Mouse (Mus musculus): ENCODE measurements around the gene Zfp131. TPM values are rescaled to one million over a fixed set of nuclear protein-coding genes. Genes with fewer than 3 reads are reported as not detected.
"Not testable (repeated sequence)": the region's sequence is repeated elsewhere in the genome, so short reads cannot be mapped to it uniquely, and the experiment has no call there.

The Zfp131 gene
- polyA plus RNA-seq (2012; ENCODE audit: insufficient read depth, low replicate concordance) = 9.9 and 24.6 TPM in 2 replicates

GRCm38 (mm10) chr13:119790761-119791579 lies at the start of gene Zfp131:
Zfp131 (minus strand) TSS chr13:119790889.
- Histone ChIP-seq H3K27me3 (replicated peaks) (no peaks in the 10 kb centered on the region), H3K36me3 (replicated peaks; ENCODE audit: low read length) (peaks cover 27% of the 10 kb centered on the region)
- no peak for TF ChIP-seq GATA1 (IDR thresholded peaks at IDR 0.05; ENCODE audit: borderline replicate concordance, low read length)
- no peak for TF ChIP-seq FLI1 (IDR thresholded peaks at IDR 0.05; ENCODE audit: low read length)

GRCm38 (mm10) chr13:119839982-119840381 lies 49.3 kb upstream of the Zfp131 start:
- H3K4me3 ChIP-seq (replicated peaks); H3K36me3 ChIP-seq (replicated peaks; ENCODE audit: low read length); H3K27me3 ChIP-seq (replicated peaks); H3K4me1 ChIP-seq; H3K9me3 ChIP-seq: not testable (repeated sequence)

More at GRCm38 (mm10) chr13:119790761-119791579, at the start of gene Zfp131:
- H3K4me3 ChIP-seq (replicated peaks) = peak within 1 kb of the TSS; percentile 96
- H3K9me3 ChIP-seq = no peaks in the 10 kb centered on the region
- peaks cover 50% of the 10 kb centered on the region for H3K4me1 ChIP-seq

GRCm38 (mm10) chr13:119837719-119838337 lies 47.1 kb upstream of the Zfp131 start:
- not testable (repeated sequence) for H3K4me1 ChIP-seq; H3K27me3 ChIP-seq (replicated peaks); H3K36me3 ChIP-seq (replicated peaks; ENCODE audit: low read length); H3K9me3 ChIP-seq; H3K4me3 ChIP-seq (replicated peaks)

- not testable (repeated sequence) for H3K9me3 ChIP-seq; H3K4me1 ChIP-seq; H3K36me3 ChIP-seq (replicated peaks; ENCODE audit: low read length); H3K27me3 ChIP-seq (replicated peaks)
- peak overlapping the region; percentile 85 for H3K4me3 ChIP-seq (replicated peaks)
These were observed 45.7 kb upstream of the Zfp131 start for GRCm38 (mm10) chr13:119836324-119836811.

GRCm38 (mm10) chr13:119835320-119836056 lies 44.8 kb upstream of the Zfp131 start, which contains the start of gene D13Ertd608e:
D13Ertd608e (plus strand) TSS chr13:119836006.
- H3K27me3 ChIP-seq (replicated peaks); H3K36me3 ChIP-seq (replicated peaks; ENCODE audit: low read length); H3K9me3 ChIP-seq; H3K4me1 ChIP-seq: not testable (repeated sequence)
- peak within 1 kb of the TSS; percentile 85 for H3K4me3 ChIP-seq (replicated peaks)

- H3K4me3 ChIP-seq (replicated peaks); H3K36me3 ChIP-seq (replicated peaks; ENCODE audit: low read length); H3K27me3 ChIP-seq (replicated peaks); H3K9me3 ChIP-seq; H3K4me1 ChIP-seq: not testable (repeated sequence)
These were observed 39.4 kb upstream of the Zfp131 start, which contains the start of gene AF067063 for GRCm38 (mm10) chr13:119830116-119830515. AF067063 (minus strand) TSS chr13:119830216.

- no peaks in the 10 kb centered on the region for H3K4me1 ChIP-seq
- H3K4me3 ChIP-seq (replicated peaks) = no peak overlapping the region
- H3K27me3 ChIP-seq (replicated peaks) = peaks cover 1% of the 10 kb centered on the region
- no peaks in the 10 kb centered on the region for H3K9me3 ChIP-seq
- no peaks in the 10 kb centered on the region for H3K36me3 ChIP-seq (replicated peaks; ENCODE audit: low read length)
- TF ChIP-seq GATA1 (IDR thresholded peaks at IDR 0.05; ENCODE audit: borderline replicate concordance, low read length) (no peak), FLI1 (IDR thresholded peaks at IDR 0.05; ENCODE audit: low read length) (no peak)
These were observed 27.0 kb upstream of the Zfp131 start for GRCm38 (mm10) chr13:119817579-119818206.

- no peak overlapping the region for H3K4me3 ChIP-seq (replicated peaks)
- H3K4me1 ChIP-seq = no peaks in the 10 kb centered on the region
- H3K27me3 ChIP-seq (replicated peaks) = peaks cover 6% of the 10 kb centered on the region
- no peak for TF ChIP-seq FLI1 (IDR thresholded peaks at IDR 0.05; ENCODE audit: low read length)
- H3K36me3 ChIP-seq (replicated peaks; ENCODE audit: low read length) = no peaks in the 10 kb centered on the region
- no peaks in the 10 kb centered on the region for H3K9me3 ChIP-seq
These were observed 26.1 kb upstream of the Zfp131 start for GRCm38 (mm10) chr13:119816798-119817197.

DNA sequence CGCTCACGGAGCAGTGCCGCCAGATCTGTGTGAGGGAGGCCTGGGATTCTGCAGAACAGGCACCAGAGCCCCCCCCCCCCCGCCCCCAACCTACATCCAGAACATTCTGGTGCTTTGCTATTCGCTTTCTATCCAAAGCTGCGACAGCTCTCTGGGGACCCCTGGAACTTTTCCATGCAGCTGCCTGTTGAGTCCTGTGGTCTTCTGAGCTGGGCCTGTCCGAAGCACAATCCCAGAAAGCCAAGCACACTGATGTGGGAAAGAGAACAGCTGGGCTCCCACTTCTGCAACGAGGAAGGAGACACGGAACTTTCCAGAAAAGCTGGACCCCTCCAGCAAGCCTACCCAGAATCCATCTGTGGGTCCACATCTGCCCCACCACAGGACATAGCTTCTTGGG lies 19.3 kb upstream of the Zfp131 start:
- Histone ChIP-seq H3K27me3 (replicated peaks) (peaks cover 10% of the 10 kb centered on the region), H3K4me3 (replicated peaks) (no peak overlapping the region)
- TF ChIP-seq FLI1 (IDR thresholded peaks at IDR 0.05; ENCODE audit: low read length) = no peak
- TF ChIP-seq GATA1 (IDR thresholded peaks at IDR 0.05; ENCODE audit: borderline replicate concordance, low read length) = no peak

DNA sequence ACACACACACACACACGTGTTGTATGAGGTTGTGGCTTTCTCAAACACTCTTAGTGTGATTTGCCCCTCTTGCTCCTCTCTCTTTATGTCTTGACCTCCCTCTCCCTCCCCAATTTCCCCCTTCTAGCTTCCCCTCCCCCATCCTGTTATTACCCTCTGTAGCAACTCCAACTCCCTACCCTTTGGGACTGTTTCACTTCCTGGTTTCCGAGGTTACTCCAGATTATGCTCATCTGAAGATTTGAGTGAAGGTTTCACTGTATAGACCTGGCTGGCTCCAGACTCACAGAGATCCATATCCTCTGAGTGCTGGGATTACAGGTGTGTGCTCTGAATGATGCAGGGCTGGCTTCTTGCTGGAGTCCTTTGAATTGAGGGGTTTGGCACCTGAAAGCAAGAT lies 18.2 kb upstream of the Zfp131 start:
- Histone ChIP-seq H3K4me1 (peaks cover 14% of the 10 kb centered on the region), H3K27me3 (replicated peaks) (peaks cover 10% of the 10 kb centered on the region), H3K4me3 (replicated peaks) (no peak overlapping the region), H3K36me3 (replicated peaks; ENCODE audit: low read length) (no peaks in the 10 kb centered on the region), H3K9me3 (no peaks in the 10 kb centered on the region)
- TF ChIP-seq FLI1 (IDR thresholded peaks at IDR 0.05; ENCODE audit: low read length) = no peak
- TF ChIP-seq GATA1 (IDR thresholded peaks at IDR 0.05; ENCODE audit: borderline replicate concordance, low read length) = no peak

More for the DNA sequence above, 19.3 kb upstream of the Zfp131 start:
- H3K9me3 ChIP-seq = no peaks in the 10 kb centered on the region
- peaks cover 13% of the 10 kb centered on the region for H3K4me1 ChIP-seq
- no peaks in the 10 kb centered on the region for H3K36me3 ChIP-seq (replicated peaks; ENCODE audit: low read length)

Measured in megakaryocyte, embryonic 14.5 days (primary cell).